In the genomic region with DNA sequence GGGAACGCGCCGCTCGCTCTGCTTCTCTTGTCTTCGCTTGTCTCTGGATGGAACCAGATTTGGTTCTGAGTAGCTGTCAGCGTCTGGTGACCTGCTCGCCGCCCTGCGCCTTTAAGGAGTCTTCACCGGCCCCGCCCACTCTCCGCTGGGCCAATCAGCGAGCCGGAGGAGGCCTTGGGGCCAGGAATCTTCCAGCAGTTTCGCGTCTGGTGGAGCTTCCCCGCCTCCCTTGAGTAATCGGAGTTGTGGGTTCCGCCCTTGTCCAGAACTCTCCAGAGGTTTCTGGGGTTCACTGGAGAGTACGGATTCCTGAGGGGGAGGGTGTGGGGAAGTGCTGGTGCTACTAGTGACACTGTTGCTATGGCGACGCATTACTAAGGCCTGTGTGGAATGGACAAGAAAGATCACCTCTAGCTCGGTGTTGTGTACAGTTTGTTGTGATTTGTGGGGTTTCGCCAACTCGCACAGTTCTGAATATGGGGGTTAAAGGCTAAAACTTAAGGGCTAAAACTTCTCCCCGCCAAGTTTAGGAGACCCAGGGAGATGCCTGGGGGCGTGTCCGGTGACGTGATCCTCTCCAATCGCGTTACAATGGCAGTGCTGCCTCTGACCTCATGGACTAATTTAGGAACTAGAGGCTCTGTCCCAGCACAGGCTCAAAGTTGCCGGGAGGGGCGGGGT, we compare ENCODE assay signal across 8 mouse cellular contexts. TPM values are rescaled to one million over a fixed set of nuclear protein-coding genes. Genes with fewer than 3 reads are reported as not detected.
DNase-seq lines count a peak whose midpoint lies in the region; ATAC-seq and TF ChIP-seq lines count a peak whose summit lies in the region.
"Not testable (repeated sequence)": the region's sequence is repeated elsewhere in the genome, so short reads cannot be mapped to it uniquely, and the experiment has no call there.

Hspa1a (minus strand) TSS at position 88 of the 681 bp plus-strand sequence.
Hspa1l (plus strand) TSS at position 635 of the 681 bp plus-strand sequence.

- peak; percentile 49; the same call in 1 of the 2 replicates for ATAC-seq in G1E (ENCODE audit: extremely low read depth, insufficient number of reproducible peaks, low FRiP score, poor library complexity, severe bottlenecking)
- peak; percentile 87 for ATAC-seq in liver, postnatal 0 days
- peak; percentile 93 for ATAC-seq in stomach, embryonic 14.5 days (ENCODE audit: insufficient number of reproducible peaks, insufficient read depth, low FRiP score, low read depth)

- not testable (repeated sequence) for H3K4me3 ChIP-seq in G1E (ENCODE audit: low read depth, low read length)
- peak within 1 kb of the TSS; percentile 50 for H3K4me3 ChIP-seq in hindbrain, embryonic 10.5 days
- peak within 1 kb of the TSS; percentile 24 for H3K4me3 ChIP-seq in liver, postnatal 0 days (ENCODE audit: low read depth, low read length)
- peak within 1 kb of the TSS; percentile 26 for H3K4me3 ChIP-seq in stomach, embryonic 14.5 days (ENCODE audit: low read depth, low read length)

- peak within 1 kb of the TSS; percentile 56 for H3K27ac ChIP-seq in hindbrain, embryonic 10.5 days
- H3K27ac ChIP-seq in liver, postnatal 0 days (ENCODE audit: low read depth); stomach, embryonic 14.5 days (ENCODE audit: low read length): not testable (repeated sequence)

- peaks cover 14% of the 10 kb centered on the region for H3K27me3 ChIP-seq in G1E (ENCODE audit: insufficient read depth, low read length)
- peaks cover 48% of the 10 kb centered on the region for H3K27me3 ChIP-seq in hindbrain, embryonic 10.5 days (ENCODE audit: insufficient read depth, poor library complexity, severe bottlenecking)
- H3K27me3 ChIP-seq in liver, postnatal 0 days (ENCODE audit: insufficient read depth, low read length), result peaks cover 24% of the 10 kb centered on the region
- peaks cover 11% of the 10 kb centered on the region for H3K27me3 ChIP-seq in stomach, embryonic 14.5 days (ENCODE audit: control insufficient read depth, insufficient read depth, low read length)

- WGBS in hindbrain, embryonic 10.5 days, result 1% methylated on average over 31 of the region's 33 CpGs
- WGBS in liver, postnatal 0 days (ENCODE audit: insufficient replicate concordance), result under 1% methylated on average over 25 of the region's 33 CpGs
- WGBS in stomach, embryonic 14.5 days, result under 1% methylated on average over 29 of the region's 33 CpGs

- TF ChIP-seq CTCF in G1E (IDR thresholded peaks at IDR 0.05; ENCODE audit: low read depth, low read length); liver, postnatal 0 days (IDR thresholded peaks at IDR 0.05; ENCODE audit: low read depth): not testable (repeated sequence)

- H3K36me3 ChIP-seq in G1E (replicated peaks), result peaks cover 10% of the 10 kb centered on the region
- H3K36me3 ChIP-seq in hindbrain, embryonic 10.5 days; liver, postnatal 0 days (replicated peaks; ENCODE audit: insufficient read depth, low read length); stomach, embryonic 14.5 days (ENCODE audit: control insufficient read depth, insufficient read depth, low read length): not testable (repeated sequence)

- not testable (repeated sequence) for H3K4me1 ChIP-seq in G1E (ENCODE audit: insufficient read depth, low read depth, low read length); hindbrain, embryonic 10.5 days (replicated peaks); liver, postnatal 0 days (ENCODE audit: insufficient read depth); stomach, embryonic 14.5 days (ENCODE audit: control insufficient read depth, insufficient read depth, low read length)

- TF ChIP-seq EP300 in liver, postnatal 0 days (IDR thresholded peaks at IDR 0.05; ENCODE audit: low read depth), result not testable (repeated sequence)

- H3K4me2 ChIP-seq in liver, postnatal 0 days (ENCODE audit: low read depth, low read length), result peak within 1 kb of the TSS; percentile 67
- peak within 1 kb of the TSS; percentile 52 for H3K4me2 ChIP-seq in stomach, embryonic 14.5 days (replicated peaks; ENCODE audit: low read depth, low read length)

- H3K9ac ChIP-seq in liver, postnatal 0 days (replicated peaks); stomach, embryonic 14.5 days (replicated peaks; ENCODE audit: low read depth, low read length): not testable (repeated sequence)

- not testable (repeated sequence) for DNase-seq in G1E (ENCODE audit: low spot score)
- peak; percentile 76 to 87 for DNase-seq in cerebellum, postnatal 36 days
- DNase-seq in frontal cortex, postnatal 14 days (ENCODE audit: low spot score in 2 of 2), result peak; percentile 67 to 75
- DNase-seq in hindbrain, embryonic 10.5 days (ENCODE audit: low spot score), result peak; percentile 78
- peak; percentile 79 for DNase-seq in layer of hippocampus, adult 8-10 months (ENCODE audit: low spot score in 2 of 2)
- DNase-seq in liver, postnatal 0 days, result peak; percentile 69
- DNase-seq in neural tube, embryonic 10.5 days (ENCODE audit: extremely low spot score, low spot score), result peak; percentile 75

- H3K9me3 ChIP-seq in G1E (replicated peaks), result peaks cover 19% of the 10 kb centered on the region
- H3K9me3 ChIP-seq in hindbrain, embryonic 10.5 days; liver, postnatal 0 days (ENCODE audit: low read length); stomach, embryonic 14.5 days (ENCODE audit: control insufficient read depth, low read depth, low read length): not testable (repeated sequence)

RNA-seq across cellular contexts. Expression of gene Hspa1a, which starts in this region (rescaled TPM):
- total RNA-seq in G1E (2014; fragmentation: Nextera tagmentation) (not detected in 2 replicates), G1E (2017) (0.06 TPM in 1 of 2 replicates, not detected in the other)
- polyA plus RNA-seq in G1E (2012), result 0.18 and 0.22 TPM in 2 replicates
- polyA plus RNA-seq in hindbrain, embryonic 10.5 days (2016; fragmentation: Nextera tagmentation; extraction: Ambion mirVana), result 0.90 and 1.7 TPM in 2 replicates
- 10 to 100 TPM; 14.3 to 24.2 (median 19.4) TPM for total RNA-seq in layer of hippocampus, adult 8-10 months (2022)
- polyA plus RNA-seq in liver, postnatal 0 days (2015; fragmentation: Nextera tagmentation; extraction: Ambion mirVana), result 0.46 and 0.59 TPM in 2 replicates
- polyA plus RNA-seq in stomach, embryonic 14.5 days (2014; fragmentation: Nextera tagmentation; extraction: Ambion mirVana), result 4.9 and 6.0 TPM in 2 replicates

RNA-seq across cellular contexts. Expression of gene Hspa1l, which starts in this region (rescaled TPM):
- total RNA-seq in G1E (2014; fragmentation: Nextera tagmentation) (not detected in 2 replicates), G1E (2017) (0.05 and 0.12 TPM in 2 replicates)
- not detected in 2 replicates for polyA plus RNA-seq in G1E (2012)
- 0.76 and 0.78 TPM in 2 replicates for polyA plus RNA-seq in hindbrain, embryonic 10.5 days (2016; fragmentation: Nextera tagmentation; extraction: Ambion mirVana)
- total RNA-seq in layer of hippocampus, adult 8-10 months (2022), result under 1 TPM; 0.23 to 0.45 (median 0.31) TPM
- 0.18 TPM in 1 of 2 replicates, not detected in the other for polyA plus RNA-seq in liver, postnatal 0 days (2015; fragmentation: Nextera tagmentation; extraction: Ambion mirVana)
- polyA plus RNA-seq in stomach, embryonic 14.5 days (2014; fragmentation: Nextera tagmentation; extraction: Ambion mirVana), result 0.73 and 0.75 TPM in 2 replicates

Comparison
In these comparisons a context has a peak if more than half of its experiments do, and no peak if none do; other contexts are left out.
1. RNA of gene Hspa1a (total RNA-seq): 14.3 to 24.2 TPM in layer of hippocampus, adult 8-10 months; 0.06 TPM in G1E; every median in the first group is over 10 times any median in the second.
2. Peak in ATAC-seq in G1E; RNA of the genes that start here not detected or under 1 TPM.
3. Peak in DNase-seq, ATAC-seq, H3K4me3 ChIP-seq and H3K4me2 ChIP-seq in liver, postnatal 0 days; RNA of the genes that start here not detected or under 1 TPM.
4. Peak in every context shown above with its lines, with median percentiles within 50 percentile points of each other: ATAC-seq.